Mouse (Mus musculus): ENCODE results near the gene Pawr.
A peak's percentile ranks its signal among the peaks of the same experiment; 100 is the strongest.

Pawr gene

DNA sequence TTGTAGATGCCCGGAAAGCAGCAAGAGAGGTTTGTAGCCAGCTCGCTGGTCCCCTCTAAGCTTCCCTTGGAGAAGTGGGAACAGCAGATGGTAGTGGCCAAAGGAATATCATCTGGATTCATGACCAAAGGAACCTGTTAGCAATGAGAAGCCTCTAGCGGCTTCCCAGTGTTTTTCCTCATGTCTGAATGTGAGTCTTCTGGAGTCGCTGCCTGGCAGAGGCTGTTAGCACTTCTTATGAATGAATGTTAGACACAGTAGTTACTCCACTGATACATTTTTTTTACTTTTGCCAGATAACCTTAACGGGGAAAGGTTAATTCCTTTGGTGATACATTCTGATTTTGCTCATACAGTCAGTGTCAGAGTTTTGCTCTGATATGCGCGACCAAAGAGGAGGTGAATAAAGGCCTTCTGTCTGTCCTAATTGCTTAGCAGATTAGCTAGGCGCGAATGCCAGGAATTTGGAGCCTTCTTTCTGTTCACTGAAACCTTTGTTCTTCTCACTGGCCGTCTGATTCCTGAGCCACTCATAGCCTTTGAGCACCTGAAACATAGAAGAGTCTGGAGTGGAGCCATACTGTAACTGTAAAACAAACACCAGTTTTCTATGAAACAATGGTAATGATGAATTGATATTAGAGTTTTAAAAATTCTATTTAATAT is 22.9 kb downstream of the Pawr start:
- DNase-seq (ENCODE audit: extremely low read depth, low read depth, low spot score) = no peak

DNA sequence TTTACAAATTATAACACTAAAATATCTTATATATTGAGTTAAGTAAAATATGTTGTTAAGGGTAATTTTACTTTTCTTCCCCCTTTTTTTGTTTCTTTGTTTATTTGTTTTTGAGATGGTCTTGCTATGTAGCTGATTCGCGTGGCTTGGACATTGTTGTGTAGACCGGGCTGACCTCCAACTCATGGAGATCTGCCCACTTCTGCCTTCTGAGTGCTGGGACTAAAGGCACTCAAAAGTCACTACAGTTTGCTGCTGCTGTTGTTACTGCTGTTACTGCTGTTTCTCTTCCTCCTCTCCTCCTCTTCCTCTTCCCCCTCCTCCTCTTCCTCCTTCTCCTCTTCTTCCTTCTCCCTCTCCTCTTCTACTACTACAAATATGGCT is 23.5 kb downstream of the Pawr start:
- no peak for DNase-seq (ENCODE audit: extremely low read depth, low read depth, low spot score)

DNA sequence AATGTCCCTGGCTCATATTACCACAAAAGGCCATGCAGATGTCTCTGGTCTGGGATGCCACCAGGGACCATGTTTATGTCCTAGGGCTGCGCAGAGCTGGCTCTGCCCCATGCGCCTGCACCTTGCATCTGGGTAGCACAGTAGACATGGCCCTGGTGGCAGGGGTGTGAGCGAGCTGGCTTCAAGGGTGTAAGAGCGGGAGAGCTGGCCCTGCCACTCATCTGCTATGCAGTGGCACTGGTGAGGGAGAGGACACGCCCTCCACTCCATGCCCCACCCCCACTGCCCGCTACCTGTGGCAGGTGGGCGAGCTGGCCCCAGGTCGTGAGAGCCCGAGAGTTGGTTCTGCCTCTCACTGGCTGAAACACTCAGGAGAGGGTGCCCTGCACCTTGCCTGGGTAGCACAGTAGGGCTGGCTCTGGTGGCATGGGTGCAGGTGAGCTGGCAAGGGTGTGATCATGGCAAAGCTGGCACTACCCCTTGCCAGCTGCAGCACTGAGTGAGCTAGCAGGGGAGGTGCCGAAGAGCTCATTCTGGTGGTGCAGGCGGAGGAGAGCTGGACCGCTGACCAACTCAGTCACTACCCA is 24.8 kb downstream of the Pawr start:
- DNase-seq (ENCODE audit: extremely low read depth, low read depth, low spot score) = no peak

DNA sequence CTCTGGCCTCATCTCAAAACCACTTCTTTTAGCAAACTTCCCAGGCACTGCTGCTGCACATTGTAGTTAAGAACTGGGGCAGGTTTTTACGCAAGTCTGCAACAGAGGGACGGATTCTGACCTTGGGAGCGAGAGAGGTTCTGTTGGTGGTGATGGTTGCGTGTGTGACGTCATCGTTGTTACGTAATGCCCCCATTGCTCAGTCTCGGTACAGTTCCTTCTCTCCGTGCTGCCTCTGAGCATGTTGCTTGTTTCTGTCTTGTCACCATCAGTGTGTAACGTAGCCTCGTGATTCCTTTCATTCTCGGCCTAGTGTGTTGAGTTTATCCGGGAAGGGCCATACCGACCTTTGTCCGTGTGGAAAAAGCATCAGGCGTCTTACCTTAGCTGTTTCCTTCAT is 28.1 kb downstream of the Pawr start:
- DNase-seq (ENCODE audit: extremely low read depth, low read depth, low spot score) = no peak

DNA sequence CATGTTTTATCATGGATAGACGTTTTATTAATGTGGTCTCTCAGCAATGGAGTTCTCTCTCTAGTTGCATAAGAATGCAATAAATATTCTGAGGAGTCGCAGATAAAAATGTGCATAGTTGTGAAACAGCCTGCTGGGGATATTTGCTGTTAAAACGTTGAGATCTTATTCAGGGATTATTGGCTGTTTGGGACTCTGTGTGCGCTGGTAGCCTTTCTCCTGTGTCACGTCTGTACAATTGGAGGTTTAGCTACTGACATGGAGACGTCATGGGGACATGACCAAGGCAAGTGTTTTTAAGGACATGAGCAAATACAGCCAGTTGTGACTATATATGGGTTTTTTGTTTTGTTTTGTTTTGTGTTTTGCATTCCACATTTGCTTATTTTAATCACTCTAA is 28.9 kb downstream of the Pawr start:
- no peak for DNase-seq (ENCODE audit: extremely low read depth, low read depth, low spot score)

DNA sequence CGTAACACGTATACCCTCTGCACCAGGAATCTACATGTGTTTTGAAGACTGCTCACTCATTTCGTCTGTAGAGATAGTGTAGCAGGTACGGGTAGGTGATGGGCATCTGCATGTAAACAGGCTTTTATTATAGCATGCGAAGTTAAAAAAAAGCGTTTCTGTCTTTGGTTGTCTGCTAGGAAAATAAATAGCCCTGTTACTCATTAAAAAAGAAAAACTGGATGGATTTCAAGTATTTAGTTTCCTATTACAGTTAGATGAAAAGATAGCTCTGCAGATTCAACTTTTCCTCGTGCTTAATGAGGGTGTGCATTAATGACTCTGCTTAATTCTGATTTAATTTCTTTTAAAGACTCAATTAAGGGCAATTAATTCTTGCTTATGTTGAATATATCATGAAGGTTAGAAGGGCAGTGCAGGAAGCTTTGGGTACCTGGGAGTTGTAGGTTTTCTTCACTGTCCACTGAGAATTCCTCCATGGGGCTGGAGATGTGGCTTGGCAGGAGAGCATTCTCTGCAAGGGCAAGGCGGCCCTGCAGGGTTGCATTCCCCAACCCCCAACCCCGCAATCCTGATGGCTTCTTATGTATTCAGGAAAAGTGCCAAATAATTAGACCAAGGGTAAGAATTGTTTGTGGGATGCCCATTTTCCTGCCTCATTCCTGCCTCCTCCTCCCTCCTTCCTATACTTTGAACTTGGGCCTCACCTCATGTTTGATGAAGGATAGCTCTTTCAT is 29.7 kb downstream of the Pawr start:
- DNase-seq (ENCODE audit: extremely low read depth, low read depth, low spot score) = no peak

DNA sequence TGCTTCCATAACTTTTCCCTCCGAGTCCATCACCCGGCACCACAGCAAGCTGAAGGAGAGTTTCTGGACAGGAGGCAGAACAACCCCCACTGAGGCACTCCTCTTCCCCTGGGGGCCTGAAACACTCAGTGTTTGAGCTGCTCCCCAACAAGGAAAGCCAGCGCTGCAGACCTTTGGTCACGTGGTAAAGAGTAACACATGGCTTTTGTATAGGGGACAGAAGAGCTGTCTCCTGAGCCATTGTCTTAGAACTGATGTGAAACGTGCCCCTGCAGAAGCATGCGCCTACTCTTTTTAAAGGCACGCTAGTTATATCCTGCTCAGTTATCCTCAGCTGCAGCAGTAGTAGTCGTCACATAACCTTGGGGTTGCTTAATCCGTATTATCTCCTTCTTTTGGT is 32.0 kb downstream of the Pawr start:
- no peak for DNase-seq (ENCODE audit: extremely low read depth, low read depth, low spot score)

DNA sequence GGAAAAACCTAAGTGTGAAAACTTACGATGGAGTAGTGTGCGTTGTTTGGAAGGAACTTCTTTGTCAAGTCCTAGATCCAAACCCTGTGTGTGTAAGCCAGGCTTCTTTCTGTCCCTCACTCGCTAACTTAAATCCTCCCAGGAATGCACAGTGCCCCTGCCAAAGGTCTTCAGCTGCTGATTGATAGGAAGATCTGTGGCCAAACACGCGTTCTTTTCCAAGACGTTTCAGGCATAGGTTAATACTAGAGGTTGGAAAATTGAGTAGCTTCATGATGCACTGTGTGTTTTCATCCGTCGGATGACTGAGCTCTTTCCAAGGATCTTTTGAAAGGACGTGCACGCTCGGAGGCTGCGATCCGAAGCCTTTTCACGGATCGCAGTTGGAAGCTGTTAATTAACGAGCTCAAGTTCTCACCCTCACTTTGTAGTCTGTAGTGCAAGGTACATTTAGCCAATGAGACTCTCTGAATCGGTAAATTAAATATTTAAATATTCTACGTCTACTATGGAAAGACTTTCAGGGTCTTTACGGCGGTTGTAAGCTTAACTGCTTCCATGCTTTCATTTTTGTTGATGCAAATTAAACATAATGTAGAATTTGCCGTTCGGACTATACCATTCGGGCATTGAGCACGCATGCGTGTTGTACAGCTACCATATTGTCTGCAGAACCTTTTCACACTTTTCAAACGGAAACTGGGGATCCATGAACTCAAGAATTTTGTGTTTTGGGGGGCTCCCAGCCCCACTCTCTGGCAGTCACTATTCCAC is 33.2 kb downstream of the Pawr start:
- no peak for DNase-seq (ENCODE audit: extremely low read depth, low read depth, low spot score)

DNA sequence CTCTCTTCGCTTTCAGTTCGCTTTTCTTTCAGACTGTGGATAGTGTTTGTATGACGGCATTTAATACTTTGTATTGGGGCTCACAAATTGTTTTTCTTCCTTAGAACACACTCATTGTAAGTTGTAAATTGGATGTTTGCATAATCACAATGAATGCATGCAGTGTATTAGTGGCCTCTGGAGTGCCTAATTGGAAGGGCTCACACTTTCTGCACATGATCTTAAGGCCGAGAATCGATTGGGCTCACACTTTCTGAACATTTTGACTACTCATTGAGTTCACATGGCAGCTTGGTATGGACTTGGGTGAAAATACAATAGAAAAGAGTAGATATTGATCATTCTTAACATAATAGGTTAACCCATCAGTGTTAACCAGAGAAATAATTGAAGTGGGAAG is 34.3 kb downstream of the Pawr start:
- DNase-seq (ENCODE audit: extremely low read depth, low read depth, low spot score) = no peak

DNA sequence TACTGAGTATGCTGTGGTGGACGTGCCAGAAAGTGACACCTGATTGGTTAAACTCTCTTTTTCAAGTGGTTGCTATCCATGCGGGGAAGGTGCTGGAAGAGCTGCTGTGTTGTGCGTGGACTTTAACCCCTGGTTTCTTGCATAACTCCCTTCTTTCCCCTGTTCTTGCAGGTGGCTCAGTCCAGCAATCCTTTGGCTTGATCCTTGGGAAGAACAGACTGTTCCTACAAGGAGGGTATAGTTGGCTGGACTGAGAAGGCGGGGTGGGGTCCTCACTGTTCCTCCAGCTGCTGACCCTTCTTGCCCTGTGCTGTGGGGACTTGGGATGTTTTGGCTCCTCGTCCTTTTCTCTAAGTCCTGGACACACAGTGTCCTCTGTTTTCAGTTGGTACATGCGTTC is 36.4 kb downstream of the Pawr start:
- DNase-seq (ENCODE audit: extremely low read depth, low read depth, low spot score) = no peak

DNA sequence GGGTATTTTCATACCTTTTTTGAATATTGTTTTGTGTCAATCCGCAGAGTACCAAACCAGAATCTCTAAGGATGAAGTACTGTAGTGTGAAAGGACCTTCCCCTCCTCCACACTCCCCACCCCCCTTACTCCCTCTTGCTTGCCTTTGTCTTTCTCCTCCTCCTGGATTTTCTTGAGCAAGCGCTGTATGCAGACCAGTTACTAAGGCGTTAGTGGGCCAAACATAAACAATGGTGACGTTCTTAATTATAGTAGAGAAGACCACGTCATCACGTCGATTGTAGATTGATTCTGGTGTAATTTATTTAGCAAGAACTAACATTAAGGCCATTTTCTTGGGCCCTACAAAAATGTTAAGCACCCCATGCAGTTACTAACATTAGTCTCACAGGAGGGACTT is 40.3 kb downstream of the Pawr start:
- DNase-seq (ENCODE audit: extremely low read depth, low read depth, low spot score) = no peak

DNA sequence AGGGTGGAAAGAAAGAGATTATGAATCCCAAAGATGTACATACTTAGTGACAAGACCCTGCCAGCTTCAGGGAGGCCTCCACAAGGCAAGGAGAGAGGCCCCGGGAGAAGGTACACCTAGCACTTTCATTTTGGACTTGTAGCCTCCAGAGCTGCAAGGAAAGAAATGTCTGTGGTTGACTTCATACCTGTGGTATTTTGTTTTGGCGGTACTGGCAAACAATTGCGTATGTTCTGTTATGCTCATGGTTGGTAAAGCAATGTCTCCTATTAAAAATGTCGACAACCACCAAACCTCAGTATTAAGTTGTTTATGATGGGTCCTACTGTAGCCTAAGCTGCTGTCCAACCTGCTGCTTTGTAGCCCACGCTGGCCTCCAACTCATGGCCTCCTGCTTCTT is 40.9 kb downstream of the Pawr start:
- no peak for DNase-seq (ENCODE audit: extremely low read depth, low read depth, low spot score)

DNA sequence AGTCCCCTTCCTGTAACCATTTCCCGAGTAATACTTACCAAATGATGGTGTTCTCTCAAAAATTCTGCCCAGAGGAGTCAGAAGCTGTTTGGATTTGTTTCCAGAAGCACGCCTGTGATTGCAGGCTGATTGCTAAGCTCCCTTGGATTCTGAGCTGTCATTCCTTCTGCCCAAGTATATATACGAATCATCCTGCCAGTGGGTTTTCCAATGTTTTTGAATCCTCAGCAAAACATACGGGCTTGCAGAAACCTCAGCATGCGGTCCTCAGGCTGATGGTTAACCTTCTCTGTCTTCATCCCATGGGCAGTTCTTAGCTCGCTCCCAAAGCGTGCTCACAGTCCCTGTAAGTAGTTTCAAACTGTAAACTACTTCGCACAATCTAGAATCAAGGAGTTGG is 43.9 kb downstream of the Pawr start:
- no peak for DNase-seq (ENCODE audit: extremely low read depth, low read depth, low spot score)

DNA sequence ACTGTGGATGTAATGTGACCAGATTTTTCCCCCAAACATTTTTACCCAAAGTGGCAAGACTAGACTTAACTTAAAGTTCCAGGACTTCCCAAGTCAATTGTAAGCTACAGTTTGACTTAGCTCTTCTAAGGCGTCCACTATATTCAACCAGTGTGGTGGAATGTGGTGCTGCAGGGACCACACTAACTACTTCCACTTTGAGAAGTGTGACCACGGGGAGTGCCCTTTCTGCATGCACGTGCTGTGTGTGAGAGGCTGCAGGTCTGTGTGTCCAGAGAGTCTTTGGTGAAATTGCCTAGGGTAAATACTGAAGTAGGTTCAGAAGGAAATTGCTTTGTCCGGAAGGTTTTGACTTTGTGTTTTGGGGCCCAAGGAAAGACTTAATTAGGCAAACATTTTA is 44.4 kb downstream of the Pawr start:
- DNase-seq (ENCODE audit: extremely low read depth, low read depth, low spot score) = no peak

DNA sequence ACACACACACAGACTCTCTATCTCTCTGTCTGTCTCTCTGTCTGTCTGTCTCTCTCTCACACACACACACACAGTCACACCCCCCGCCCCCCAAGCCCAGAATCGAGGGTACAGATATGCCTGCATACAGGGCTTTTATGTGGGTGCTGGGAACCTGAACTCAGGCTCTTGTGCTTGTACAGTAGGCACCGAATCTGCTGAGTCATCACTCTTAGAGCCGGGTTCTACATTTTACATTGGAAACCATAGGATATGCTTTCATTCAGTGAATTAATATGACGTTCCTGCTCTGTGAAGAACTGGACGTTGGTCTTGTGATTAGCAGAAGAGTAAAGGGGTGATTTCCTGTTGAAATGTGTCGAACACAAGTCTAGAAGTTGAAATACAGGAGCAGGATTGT is 45.4 kb downstream of the Pawr start:
- DNase-seq (ENCODE audit: extremely low read depth, low read depth, low spot score) = no peak

DNA sequence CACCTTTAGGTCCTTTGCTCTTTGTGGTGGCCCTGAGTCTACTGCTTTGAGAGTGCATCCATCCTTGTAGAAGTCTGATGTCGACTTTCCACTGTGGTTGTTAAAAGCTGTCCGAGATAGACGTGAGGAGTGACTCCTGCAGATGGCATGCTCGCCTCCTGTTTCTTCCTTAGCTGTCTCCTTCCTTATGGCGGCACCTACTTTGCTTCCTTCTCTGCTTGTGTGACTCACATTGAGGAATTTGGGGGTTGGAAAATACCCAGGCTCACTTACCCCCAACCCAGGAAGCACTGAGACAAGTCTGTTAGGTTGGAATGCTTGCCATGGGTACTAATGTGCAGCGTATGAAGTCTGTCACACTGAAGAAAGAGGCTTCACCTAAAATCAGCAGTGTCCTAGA is 46.1 kb downstream of the Pawr start:
- no peak for DNase-seq (ENCODE audit: extremely low read depth, low read depth, low spot score)

DNA sequence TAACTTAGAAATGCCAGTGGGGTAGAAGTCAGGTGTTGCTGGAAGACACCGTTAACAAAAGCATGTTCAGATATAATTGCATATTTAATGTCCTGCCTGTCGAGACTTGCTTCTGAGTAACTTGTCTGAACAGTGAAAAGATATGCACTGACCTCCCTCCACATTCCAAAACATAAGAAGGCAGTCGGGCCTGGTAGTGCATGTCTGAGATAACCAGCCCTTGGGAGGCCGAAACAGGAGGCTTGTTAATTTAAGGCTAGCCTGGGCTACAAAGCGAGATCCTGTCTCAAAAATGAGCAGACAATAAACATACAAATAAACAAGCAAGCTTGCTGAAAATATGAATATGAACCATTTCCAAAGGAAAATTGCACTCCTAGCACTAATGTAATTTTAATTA is 46.6 kb downstream of the Pawr start:
- no peak for DNase-seq (ENCODE audit: extremely low read depth, low read depth, low spot score)

DNA sequence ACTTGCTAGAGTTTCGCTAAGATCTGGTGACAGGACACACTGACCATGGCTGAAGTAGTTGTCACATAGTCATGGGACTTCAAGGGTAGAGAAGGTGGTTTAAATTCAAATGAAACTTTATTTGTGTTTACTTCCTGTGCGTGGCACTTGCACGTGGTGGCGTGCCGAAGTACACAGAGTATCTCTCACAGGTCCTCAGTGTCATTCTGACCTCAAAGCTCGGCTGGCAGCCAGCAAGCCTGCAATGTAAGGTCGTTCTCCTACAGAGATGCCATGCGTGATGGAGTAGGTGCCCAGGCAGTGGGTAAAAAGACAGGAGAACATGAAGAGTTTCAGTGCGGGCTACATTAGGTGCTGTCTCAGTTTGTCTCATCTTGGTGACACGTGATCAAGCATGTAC is 48.8 kb downstream of the Pawr start:
- DNase-seq (ENCODE audit: extremely low read depth, low read depth, low spot score) = no peak

DNA sequence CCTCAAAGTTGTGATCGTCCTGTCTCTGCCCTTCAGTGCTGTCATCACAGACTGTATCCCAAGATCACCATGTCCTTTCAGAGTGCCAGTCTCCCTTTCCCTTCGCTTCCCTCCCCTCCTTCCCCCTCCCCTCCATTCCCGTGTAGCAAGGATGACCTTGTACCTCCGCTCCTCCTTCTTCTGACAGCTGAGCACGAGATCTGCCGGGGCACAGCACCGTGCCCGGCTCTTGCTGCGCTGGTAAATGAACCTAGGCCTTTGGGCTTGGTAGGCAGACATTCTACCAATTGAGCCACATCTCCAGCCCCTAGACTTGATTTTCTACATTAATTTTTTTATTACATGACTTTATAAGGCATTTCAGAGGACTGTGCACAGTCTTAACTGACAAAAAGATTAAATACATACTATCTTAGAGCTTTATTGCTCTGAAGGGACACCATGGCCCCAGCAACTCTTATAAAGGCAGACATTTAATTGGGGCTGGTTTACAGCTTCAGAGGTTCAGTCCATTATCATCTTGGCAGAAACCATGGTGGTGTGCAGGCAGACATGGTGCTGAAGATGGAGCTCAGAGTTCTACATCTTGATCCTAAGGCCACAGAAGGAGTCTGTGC is 52.3 kb downstream of the Pawr start:
- no peak for DNase-seq (ENCODE audit: extremely low read depth, low read depth, low spot score)

DNA sequence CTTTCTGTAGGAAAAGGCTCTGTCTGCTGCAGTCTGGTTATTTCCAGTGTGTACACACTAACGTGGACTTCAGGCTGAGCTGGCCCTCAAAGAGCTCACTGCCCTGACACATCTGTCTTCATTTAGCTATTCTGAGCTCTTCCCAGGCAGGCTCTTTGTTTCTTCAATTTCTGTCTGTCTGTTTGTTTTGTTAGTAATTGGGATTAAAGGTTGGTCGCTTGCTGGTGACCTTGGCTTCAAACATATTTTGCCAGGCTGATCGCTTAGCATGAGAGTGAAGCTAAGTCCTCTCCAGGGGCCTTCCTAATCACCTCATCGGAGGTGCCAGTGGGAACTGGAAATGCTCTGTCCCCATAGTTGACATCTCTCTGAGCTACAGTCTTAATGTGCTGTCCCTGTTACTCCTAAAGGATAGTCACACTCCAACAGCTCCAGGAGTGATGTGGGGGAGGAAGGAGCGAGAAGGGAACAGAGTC is 53.6 kb downstream of the Pawr start:
- no peak for DNase-seq (ENCODE audit: extremely low read depth, low read depth, low spot score)

DNA sequence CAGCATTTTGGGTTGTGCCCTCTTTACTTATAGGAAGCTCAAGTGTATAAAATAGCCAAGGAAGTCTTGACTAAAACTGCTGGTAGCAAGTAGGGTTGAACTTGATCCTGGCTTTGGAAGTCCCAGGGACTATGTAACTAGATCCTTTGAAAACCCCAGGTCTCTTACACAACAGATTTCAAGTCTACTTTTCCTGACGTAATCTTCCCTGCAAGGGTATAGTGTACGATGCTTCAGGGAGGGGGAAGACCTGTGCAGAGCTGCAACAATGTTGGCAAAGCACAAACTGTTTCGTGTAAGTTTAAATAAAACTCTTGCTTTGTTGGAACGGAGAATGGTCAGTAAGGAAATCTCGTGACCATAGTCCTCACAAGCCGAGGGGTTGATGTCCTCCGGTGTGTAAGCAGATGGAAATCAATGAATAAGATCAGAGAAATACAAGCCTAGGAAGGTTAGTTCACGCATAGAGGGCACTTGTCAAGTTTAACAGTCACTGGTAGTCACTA is 56.5 kb downstream of the Pawr start:
- DNase-seq (ENCODE audit: extremely low read depth, low read depth, low spot score) = peak; percentile 67
